Mouse (Mus musculus): ENCODE results near the gene Filip1. TPM values are rescaled to one million over a fixed set of nuclear protein-coding genes. Genes with fewer than 3 reads are reported as not detected.
A peak's percentile ranks its signal among the peaks of the same experiment; 100 is the strongest.

Filip1 gene
- polyA plus RNA-seq, 1 experiment from 2014 or later, result 10.1 TPM

- ATAC-seq (peak; percentile 90), DNase-seq (ENCODE audit: low spot score) (peak; percentile 63)
- no peaks in the 10 kb centered on the region for H3K27me3 ChIP-seq (replicated peaks; ENCODE audit: insufficient read depth, low read length)
- 38% methylated on average over 16 of the region's 16 CpGs for WGBS
- TF ChIP-seq EP300 (IDR thresholded peaks at IDR 0.05), result no peak
- no peak for TF ChIP-seq CTCF (IDR thresholded peaks at IDR 0.05)
- peak overlapping the region; percentile 32 for H3K4me2 ChIP-seq (replicated peaks; ENCODE audit: low read depth, low read length)
- H3K4me1 ChIP-seq (ENCODE audit: insufficient read depth, low read depth, low read length), result no peaks in the 10 kb centered on the region
- no peaks in the 10 kb centered on the region for H3K9me3 ChIP-seq (ENCODE audit: low read length)
- no peak overlapping the region for H3K4me3 ChIP-seq (ENCODE audit: low read depth, low read length)
- peak overlapping the region; percentile 43 for H3K27ac ChIP-seq (ENCODE audit: low read length)
- H3K9ac ChIP-seq (replicated peaks; ENCODE audit: low read depth), result no peak overlapping the region
- no peaks in the 10 kb centered on the region for H3K36me3 ChIP-seq (ENCODE audit: insufficient read depth, low read length)
These were observed 50.9 kb downstream of the Filip1 start for GRCm38 (mm10) chr9:79961630-79962285.

DNA sequence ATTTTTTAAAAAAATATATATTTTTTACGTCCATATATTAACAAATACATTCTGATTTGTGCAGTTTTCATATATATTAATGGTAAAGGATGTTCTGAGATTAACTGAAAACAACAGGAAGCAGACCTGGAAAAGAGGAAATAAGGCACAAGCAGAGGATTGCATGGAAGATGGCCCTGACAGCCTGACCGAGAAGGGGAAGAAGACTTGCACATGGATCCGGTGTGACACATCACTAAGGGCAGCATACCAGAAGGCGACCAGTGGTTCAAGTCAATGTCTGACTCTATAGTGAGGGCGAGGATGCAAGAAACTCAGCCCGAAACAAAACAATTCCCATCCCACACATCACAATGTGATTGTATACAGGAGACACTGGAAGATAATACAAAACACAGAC lies 52.2 kb downstream of the Filip1 start:
- Histone ChIP-seq H3K27ac (ENCODE audit: low read length) (no peak overlapping the region), H3K36me3 (ENCODE audit: insufficient read depth, low read length) (no peaks in the 10 kb centered on the region), H3K4me2 (replicated peaks; ENCODE audit: low read depth, low read length) (no peak overlapping the region), H3K27me3 (replicated peaks; ENCODE audit: insufficient read depth, low read length) (no peaks in the 10 kb centered on the region), H3K9ac (replicated peaks; ENCODE audit: low read depth) (no peak overlapping the region), H3K9me3 (ENCODE audit: low read length) (no peaks in the 10 kb centered on the region), H3K4me3 (ENCODE audit: low read depth, low read length) (no peak overlapping the region), H3K4me1 (ENCODE audit: insufficient read depth, low read depth, low read length) (no peaks in the 10 kb centered on the region)
- no peak for DNase-seq (ENCODE audit: low spot score)
- no peak for ATAC-seq
- TF ChIP-seq EP300 (IDR thresholded peaks at IDR 0.05) (no peak), CTCF (IDR thresholded peaks at IDR 0.05) (no peak)
- WGBS, result 67% methylated on average over 6 of the region's 6 CpGs

DNA sequence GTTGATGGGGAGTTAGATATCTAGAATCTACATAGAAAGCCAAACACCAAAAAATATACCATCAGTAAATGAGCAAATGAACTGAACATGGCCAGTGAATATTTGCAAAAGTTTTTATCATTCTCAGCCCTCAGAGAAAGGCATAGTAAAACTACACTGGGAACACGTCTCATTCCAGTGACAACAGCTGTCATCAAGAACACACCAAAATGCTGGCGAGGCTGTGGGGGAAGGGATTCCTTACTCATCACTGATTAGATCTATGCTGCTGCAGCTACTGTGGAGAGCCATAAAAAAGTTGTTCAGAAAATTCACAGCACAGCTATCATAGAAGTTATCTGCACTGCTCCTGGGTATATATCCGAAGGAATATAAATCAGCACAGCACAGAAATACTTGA lies 54.3 kb downstream of the Filip1 start:
- TF ChIP-seq EP300 (IDR thresholded peaks at IDR 0.05), result no peak
- TF ChIP-seq CTCF (IDR thresholded peaks at IDR 0.05), result no peak
- no peak overlapping the region for H3K27ac ChIP-seq (ENCODE audit: low read length)
- DNase-seq (ENCODE audit: low spot score) (no peak), ATAC-seq (no peak)
- no peaks in the 10 kb centered on the region; the same call in 1 of the 2 replicates for H3K4me1 ChIP-seq (ENCODE audit: insufficient read depth, low read depth, low read length)
- H3K27me3 ChIP-seq (replicated peaks; ENCODE audit: insufficient read depth, low read length), result no peaks in the 10 kb centered on the region
- no peak overlapping the region for H3K4me2 ChIP-seq (replicated peaks; ENCODE audit: low read depth, low read length)
- H3K4me3 ChIP-seq (ENCODE audit: low read depth, low read length), result no peak overlapping the region
- no peaks in the 10 kb centered on the region for H3K36me3 ChIP-seq (ENCODE audit: insufficient read depth, low read length)
- no peaks in the 10 kb centered on the region for H3K9me3 ChIP-seq (ENCODE audit: low read length)
- 63% methylated on average over 3 of the region's 3 CpGs for WGBS
- no peak overlapping the region for H3K9ac ChIP-seq (replicated peaks; ENCODE audit: low read depth)

GRCm38 (mm10) chr9:79954944-79955343 lies 57.7 kb downstream of the Filip1 start:
- no peaks in the 10 kb centered on the region for H3K36me3 ChIP-seq (ENCODE audit: insufficient read depth, low read length)
- H3K4me3 ChIP-seq (ENCODE audit: low read depth, low read length), result no peak overlapping the region
- H3K9ac ChIP-seq (replicated peaks; ENCODE audit: low read depth), result no peak overlapping the region
- H3K27ac ChIP-seq (ENCODE audit: low read length), result no peak overlapping the region
- H3K27me3 ChIP-seq (replicated peaks; ENCODE audit: insufficient read depth, low read length), result no peaks in the 10 kb centered on the region
- no peak for DNase-seq (ENCODE audit: low spot score)
- H3K4me1 ChIP-seq (ENCODE audit: insufficient read depth, low read depth, low read length), result no peaks in the 10 kb centered on the region; the same call in 1 of the 2 replicates
- no peak overlapping the region for H3K4me2 ChIP-seq (replicated peaks; ENCODE audit: low read depth, low read length)
- ATAC-seq, result no peak
- TF ChIP-seq CTCF (IDR thresholded peaks at IDR 0.05) (no peak), EP300 (IDR thresholded peaks at IDR 0.05) (no peak)
- WGBS, result 42% methylated on average over 5 of the region's 5 CpGs
- no peaks in the 10 kb centered on the region for H3K9me3 ChIP-seq (ENCODE audit: low read length)

DNA sequence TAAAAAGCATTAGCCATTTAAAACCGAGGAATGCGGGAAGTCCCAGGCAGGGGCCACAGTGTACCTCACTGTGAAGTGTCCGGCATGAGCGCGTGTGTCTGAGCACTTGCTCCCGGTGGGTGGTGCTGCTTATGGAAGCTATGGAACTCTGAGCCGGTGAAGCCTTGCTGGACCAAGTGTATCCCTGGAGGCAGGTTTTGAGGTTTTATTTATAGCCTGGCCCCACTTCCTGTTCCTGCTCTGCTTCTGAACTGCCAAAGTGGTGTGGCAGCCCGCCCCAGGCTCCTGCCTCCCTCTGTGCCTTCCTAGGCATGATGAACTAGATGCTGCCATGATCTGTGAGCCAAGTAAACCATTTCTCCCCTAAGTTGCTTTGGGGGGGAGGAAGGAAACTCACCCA lies 60.7 kb downstream of the Filip1 start:
- H3K4me1 ChIP-seq (ENCODE audit: insufficient read depth, low read depth, low read length), result no peaks in the 10 kb centered on the region; the same call in 1 of the 2 replicates
- no peak for ATAC-seq
- H3K9ac ChIP-seq (replicated peaks; ENCODE audit: low read depth), result no peak overlapping the region
- no peak overlapping the region for H3K4me3 ChIP-seq (ENCODE audit: low read depth, low read length)
- 0 out of 2 replicates have a peak overlapping the region, but pooled peaks have one; percentile 10 for H3K27ac ChIP-seq (ENCODE audit: low read length)
- no peaks in the 10 kb centered on the region for H3K36me3 ChIP-seq (ENCODE audit: insufficient read depth, low read length)
- TF ChIP-seq EP300 (IDR thresholded peaks at IDR 0.05), result no peak
- no peak for TF ChIP-seq CTCF (IDR thresholded peaks at IDR 0.05)
- H3K27me3 ChIP-seq (replicated peaks; ENCODE audit: insufficient read depth, low read length), result no peaks in the 10 kb centered on the region
- DNase-seq (ENCODE audit: low spot score), result no peak
- 50% methylated on average over 8 of the region's 8 CpGs for WGBS
- no peaks in the 10 kb centered on the region for H3K9me3 ChIP-seq (ENCODE audit: low read length)
- H3K4me2 ChIP-seq (replicated peaks; ENCODE audit: low read depth, low read length), result no peak overlapping the region

DNA sequence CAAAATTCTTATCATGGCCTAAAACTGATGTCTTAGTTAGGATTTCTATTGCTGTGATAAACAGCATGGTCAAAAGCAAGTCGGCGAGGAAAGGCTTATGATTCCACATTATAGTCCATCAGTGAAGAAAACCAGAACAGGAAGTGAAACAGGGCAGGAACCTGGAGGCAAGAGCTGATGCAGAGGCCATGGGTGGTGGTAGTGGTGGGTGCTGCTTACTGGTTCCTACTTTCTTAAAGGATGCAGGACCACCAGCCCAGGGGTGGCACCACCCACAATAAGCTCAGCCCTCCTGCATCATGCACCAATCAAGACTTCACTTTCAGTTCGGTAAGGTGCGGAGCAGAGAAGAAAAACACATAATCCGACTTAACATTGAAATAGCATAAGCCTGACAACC lies 61.3 kb downstream of the Filip1 start:
- 88% methylated on average over 5 of the region's 5 CpGs for WGBS
- no peak overlapping the region for H3K4me2 ChIP-seq (replicated peaks; ENCODE audit: low read depth, low read length)
- H3K9me3 ChIP-seq (ENCODE audit: low read length), result no peaks in the 10 kb centered on the region
- H3K27ac ChIP-seq (ENCODE audit: low read length), result no peak overlapping the region
- no peak overlapping the region for H3K4me3 ChIP-seq (ENCODE audit: low read depth, low read length)
- H3K36me3 ChIP-seq (ENCODE audit: insufficient read depth, low read length), result no peaks in the 10 kb centered on the region
- TF ChIP-seq EP300 (IDR thresholded peaks at IDR 0.05), result no peak
- TF ChIP-seq CTCF (IDR thresholded peaks at IDR 0.05), result no peak
- no peak overlapping the region for H3K9ac ChIP-seq (replicated peaks; ENCODE audit: low read depth)
- ATAC-seq (no peak), DNase-seq (ENCODE audit: low spot score) (no peak)
- no peaks in the 10 kb centered on the region; the same call in 1 of the 2 replicates for H3K4me1 ChIP-seq (ENCODE audit: insufficient read depth, low read depth, low read length)
- H3K27me3 ChIP-seq (replicated peaks; ENCODE audit: insufficient read depth, low read length), result no peaks in the 10 kb centered on the region
